Mouse (Mus musculus): ENCODE results near the gene Rara. TPM values are rescaled to one million over a fixed set of nuclear protein-coding genes. Genes with fewer than 3 reads are reported as not detected.
"Not testable (repeated sequence)": the region's sequence is repeated elsewhere in the genome, so short reads cannot be mapped to it uniquely, and the experiment has no call there.

The Rara gene
- polyA plus RNA-seq, 1 experiment = 13.5 TPM

- no peaks in the 10 kb centered on the region; the same call in 1 of the 2 replicates for H3K4me1 ChIP-seq (ENCODE audit: control insufficient read depth, insufficient read depth, low read length)
- no peak for TF ChIP-seq POLR2A (IDR thresholded peaks at IDR 0.05; ENCODE audit: borderline replicate concordance, insufficient read depth, low read length)
- TF ChIP-seq CTCF (IDR thresholded peaks at IDR 0.05; ENCODE audit: borderline replicate concordance, insufficient read depth, low read depth, low read length) = no peak
- H3K4me3 ChIP-seq (replicated peaks; ENCODE audit: insufficient read depth, low read depth, low read length) = no peak overlapping the region
- 86% methylated on average over 7 of the region's 7 CpGs for WGBS
- no peak overlapping the region for H3K27ac ChIP-seq (ENCODE audit: insufficient read depth, low read length)
- no peaks in the 10 kb centered on the region for H3K27me3 ChIP-seq (ENCODE audit: control insufficient read depth, insufficient read depth, low read length)
- DNase-seq = no peak
Observed at GRCm38 (mm10) chr11:98905033-98905432, 22.6 kb upstream of the Rara start.

GRCm38 (mm10) chr11:98905583-98905982 lies 22.0 kb upstream of the Rara start:
- 89% methylated on average over 4 of the region's 4 CpGs for WGBS
- Histone ChIP-seq H3K4me1 (ENCODE audit: control insufficient read depth, insufficient read depth, low read length) (no peaks in the 10 kb centered on the region; the same call in 1 of the 2 replicates), H3K27me3 (ENCODE audit: control insufficient read depth, insufficient read depth, low read length) (no peaks in the 10 kb centered on the region), H3K4me3 (replicated peaks; ENCODE audit: insufficient read depth, low read depth, low read length) (no peak overlapping the region), H3K27ac (ENCODE audit: insufficient read depth, low read length) (no peak overlapping the region)
- TF ChIP-seq CTCF (IDR thresholded peaks at IDR 0.05; ENCODE audit: borderline replicate concordance, insufficient read depth, low read depth, low read length) (no peak), POLR2A (IDR thresholded peaks at IDR 0.05; ENCODE audit: borderline replicate concordance, insufficient read depth, low read length) (no peak)
- DNase-seq = no peak

DNA sequence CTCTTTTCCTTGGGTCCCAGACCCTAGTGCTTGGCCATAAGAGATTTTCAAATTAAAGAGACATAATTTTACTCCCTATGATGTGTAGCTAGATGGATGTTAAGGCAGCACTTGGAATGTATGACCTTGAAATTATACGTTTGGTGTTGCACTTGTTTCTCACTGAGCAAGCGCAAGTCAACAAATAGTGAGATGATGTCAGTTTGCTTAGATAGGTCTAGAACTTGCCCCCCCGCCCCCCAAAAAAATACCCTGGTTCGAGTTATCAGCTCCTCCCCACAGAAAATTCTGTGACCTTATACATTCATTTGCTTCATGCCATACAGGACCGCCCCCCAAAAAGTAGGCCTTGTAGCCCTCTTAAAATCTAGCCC lies 20.6 kb upstream of the Rara start:
- Histone ChIP-seq H3K4me3 (replicated peaks; ENCODE audit: insufficient read depth, low read depth, low read length) (peak overlapping the region; percentile 62), H3K27ac (ENCODE audit: insufficient read depth, low read length) (no peak overlapping the region), H3K27me3 (ENCODE audit: control insufficient read depth, insufficient read depth, low read length) (no peaks in the 10 kb centered on the region), H3K4me1 (ENCODE audit: control insufficient read depth, insufficient read depth, low read length) (no peaks in the 10 kb centered on the region; the same call in 1 of the 2 replicates)
- whole genome bisulfite sequencing = 57% methylated on average over 5 of the region's 5 CpGs
- DNase-seq = no peak
- TF ChIP-seq POLR2A (IDR thresholded peaks at IDR 0.05; ENCODE audit: borderline replicate concordance, insufficient read depth, low read length) = no peak
- no peak for TF ChIP-seq CTCF (IDR thresholded peaks at IDR 0.05; ENCODE audit: borderline replicate concordance, insufficient read depth, low read depth, low read length)

DNA sequence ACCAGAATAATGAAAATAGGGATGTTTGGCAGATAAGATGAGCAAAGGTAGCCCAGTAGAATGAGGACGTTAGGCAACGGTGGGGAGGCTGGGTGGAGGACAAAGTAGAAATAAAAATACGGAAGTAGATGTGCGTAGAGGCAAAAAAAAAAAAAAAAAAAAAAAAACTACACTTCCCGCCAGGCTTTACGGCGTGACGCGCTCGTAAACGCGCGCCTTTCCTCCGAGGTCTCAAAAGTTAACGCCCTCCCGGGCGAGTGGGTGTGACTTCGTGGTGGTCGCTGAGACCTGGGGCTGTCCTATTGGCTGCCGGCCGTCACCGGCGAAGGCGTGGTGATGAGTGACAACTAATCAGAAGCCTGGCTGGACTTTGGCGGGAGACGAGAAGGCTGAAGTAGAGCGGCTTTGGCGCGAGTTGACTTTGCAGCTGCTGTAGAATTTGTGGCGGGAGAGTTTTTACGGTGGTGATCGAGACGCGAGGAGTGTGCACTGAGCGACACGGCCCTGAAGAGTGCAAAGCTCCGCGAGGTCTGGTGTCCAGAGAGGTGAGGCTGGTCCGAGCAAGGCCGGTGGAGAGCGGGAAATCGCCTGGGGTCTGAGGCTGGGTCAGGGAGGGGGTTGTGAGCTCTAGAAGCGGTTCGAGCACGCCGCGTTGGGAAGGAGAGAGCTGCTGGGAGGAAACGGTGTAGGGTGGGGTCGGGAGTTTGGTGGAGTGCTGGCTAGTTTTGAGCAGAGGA lies 20.0 kb upstream of the Rara start, which contains the start of gene Cdc6:
Cdc6 (plus strand) TSS at position 365 of the 737 bp plus-strand sequence.
- H3K4me1 ChIP-seq (ENCODE audit: control insufficient read depth, insufficient read depth, low read length) = no peaks in the 10 kb centered on the region; the same call in 1 of the 2 replicates
- no peak within 1 kb of the TSS for H3K27ac ChIP-seq (ENCODE audit: insufficient read depth, low read length)
- DNase-seq = peak; percentile 90 to 95
- TF ChIP-seq POLR2A (IDR thresholded peaks at IDR 0.05; ENCODE audit: borderline replicate concordance, insufficient read depth, low read length) (no peak), CTCF (IDR thresholded peaks at IDR 0.05; ENCODE audit: borderline replicate concordance, insufficient read depth, low read depth, low read length) (no peak)
- H3K27me3 ChIP-seq (ENCODE audit: control insufficient read depth, insufficient read depth, low read length) = no peaks in the 10 kb centered on the region
- H3K4me3 ChIP-seq (replicated peaks; ENCODE audit: insufficient read depth, low read depth, low read length) = peak within 1 kb of the TSS; percentile 62
- WGBS = under 1% methylated on average over 49 of the region's 49 CpGs

- H3K27me3 ChIP-seq (ENCODE audit: control insufficient read depth, insufficient read depth, low read length) = no peaks in the 10 kb centered on the region
- DNase-seq = peak; percentile 57 to 64
- no peak overlapping the region for H3K27ac ChIP-seq (ENCODE audit: insufficient read depth, low read length)
- no peak overlapping the region for H3K4me3 ChIP-seq (replicated peaks; ENCODE audit: insufficient read depth, low read depth, low read length)
- no peaks in the 10 kb centered on the region; the same call in 1 of the 2 replicates for H3K4me1 ChIP-seq (ENCODE audit: control insufficient read depth, insufficient read depth, low read length)
- TF ChIP-seq CTCF (IDR thresholded peaks at IDR 0.05; ENCODE audit: borderline replicate concordance, insufficient read depth, low read depth, low read length) = peak; percentile 57
- no peak for TF ChIP-seq POLR2A (IDR thresholded peaks at IDR 0.05; ENCODE audit: borderline replicate concordance, insufficient read depth, low read length)
- 18% methylated on average over 6 of the region's 6 CpGs for WGBS
Observed at GRCm38 (mm10) chr11:98909654-98910053, 18.0 kb upstream of the Rara start.

DNA sequence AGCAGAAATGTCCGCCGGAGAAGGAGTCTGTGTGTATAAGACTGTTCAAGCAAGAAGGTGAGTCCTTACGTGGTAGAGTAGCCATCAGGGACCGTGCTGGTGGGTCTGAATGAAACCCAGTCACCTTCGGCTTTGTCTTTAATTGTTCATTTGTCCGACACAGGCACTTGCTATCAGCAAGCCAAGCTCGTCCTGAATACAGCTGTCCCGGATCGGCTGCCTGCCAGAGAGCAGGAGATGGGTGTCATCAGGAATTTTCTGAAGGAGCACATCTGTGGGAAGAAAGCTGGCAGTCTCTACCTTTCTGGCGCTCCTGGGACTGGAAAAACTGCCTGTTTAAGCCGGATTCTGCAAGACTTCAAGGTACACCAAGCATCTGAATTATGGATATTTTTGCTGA lies 17.2 kb upstream of the Rara start:
- TF ChIP-seq CTCF (IDR thresholded peaks at IDR 0.05; ENCODE audit: borderline replicate concordance, insufficient read depth, low read depth, low read length) (no peak), POLR2A (IDR thresholded peaks at IDR 0.05; ENCODE audit: borderline replicate concordance, insufficient read depth, low read length) (no peak)
- H3K4me3 ChIP-seq (replicated peaks; ENCODE audit: insufficient read depth, low read depth, low read length) = no peak overlapping the region
- no peak overlapping the region for H3K27ac ChIP-seq (ENCODE audit: insufficient read depth, low read length)
- WGBS = 78% methylated on average over 11 of the region's 11 CpGs
- DNase-seq = no peak
- no peaks in the 10 kb centered on the region for H3K27me3 ChIP-seq (ENCODE audit: control insufficient read depth, insufficient read depth, low read length)
- no peaks in the 10 kb centered on the region; the same call in 1 of the 2 replicates for H3K4me1 ChIP-seq (ENCODE audit: control insufficient read depth, insufficient read depth, low read length)

DNA sequence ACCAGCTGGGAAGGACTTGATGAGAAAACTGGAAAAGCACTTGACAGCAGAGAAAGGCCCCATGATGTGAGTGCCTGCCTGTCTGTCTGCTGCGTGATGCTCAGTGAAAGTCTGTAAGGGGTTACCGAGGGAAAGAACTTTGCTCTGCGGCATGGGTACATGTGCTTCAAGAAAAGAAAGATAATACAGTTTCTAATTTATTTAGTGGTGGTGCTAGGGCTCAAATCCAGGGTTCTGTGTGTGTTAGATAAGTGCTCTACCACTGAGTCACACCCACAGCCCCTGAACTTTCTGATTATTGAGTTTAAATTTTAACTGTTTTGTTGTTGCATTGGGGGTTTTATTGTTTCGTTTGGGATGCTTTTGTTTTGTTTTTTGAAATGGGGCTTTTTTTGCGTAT lies 16.1 kb upstream of the Rara start:
- no peak overlapping the region for H3K27ac ChIP-seq (ENCODE audit: insufficient read depth, low read length)
- WGBS = 61% methylated on average over 5 of the region's 5 CpGs
- TF ChIP-seq CTCF (IDR thresholded peaks at IDR 0.05; ENCODE audit: borderline replicate concordance, insufficient read depth, low read depth, low read length) (no peak), POLR2A (IDR thresholded peaks at IDR 0.05; ENCODE audit: borderline replicate concordance, insufficient read depth, low read length) (no peak)

DNA sequence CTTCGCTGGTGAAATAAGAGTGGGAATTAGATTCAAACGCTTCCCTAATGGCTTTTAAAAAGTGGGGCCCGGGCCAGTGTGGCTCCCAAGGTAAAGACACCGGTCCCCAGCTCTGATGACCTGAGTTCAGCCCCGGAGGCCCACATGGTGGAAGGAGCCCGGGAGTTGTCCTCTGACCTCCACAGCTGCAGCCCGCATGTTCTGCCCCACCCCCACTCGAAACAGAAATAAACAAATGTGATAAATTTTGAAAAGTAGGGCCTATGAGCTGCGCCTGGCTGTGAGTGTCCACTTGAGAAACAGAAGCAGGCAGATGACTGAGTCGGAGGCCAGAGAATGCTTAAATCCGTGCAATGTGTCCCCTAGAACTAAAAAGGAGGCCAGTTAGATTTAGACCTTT lies 13.4 kb upstream of the Rara start:
- TF ChIP-seq CTCF (IDR thresholded peaks at IDR 0.05; ENCODE audit: borderline replicate concordance, insufficient read depth, low read depth, low read length) = no peak
- TF ChIP-seq POLR2A (IDR thresholded peaks at IDR 0.05; ENCODE audit: borderline replicate concordance, insufficient read depth, low read length) = no peak
- H3K4me1 ChIP-seq (ENCODE audit: control insufficient read depth, insufficient read depth, low read length) = no peaks in the 10 kb centered on the region
- H3K4me3 ChIP-seq (replicated peaks; ENCODE audit: insufficient read depth, low read depth, low read length) = no peak overlapping the region
- no peak overlapping the region for H3K27ac ChIP-seq (ENCODE audit: insufficient read depth, low read length)
- 86% methylated on average over 11 of the region's 11 CpGs for WGBS
- no peaks in the 10 kb centered on the region for H3K27me3 ChIP-seq (ENCODE audit: control insufficient read depth, insufficient read depth, low read length)
- no peak for DNase-seq

More for the DNA sequence above, 16.1 kb upstream of the Rara start:
- H3K4me1 ChIP-seq (ENCODE audit: control insufficient read depth, insufficient read depth, low read length) = no peaks in the 10 kb centered on the region; the same call in 1 of the 2 replicates
- DNase-seq = no peak
- no peaks in the 10 kb centered on the region for H3K27me3 ChIP-seq (ENCODE audit: control insufficient read depth, insufficient read depth, low read length)
- H3K4me3 ChIP-seq (replicated peaks; ENCODE audit: insufficient read depth, low read depth, low read length) = no peak overlapping the region

DNA sequence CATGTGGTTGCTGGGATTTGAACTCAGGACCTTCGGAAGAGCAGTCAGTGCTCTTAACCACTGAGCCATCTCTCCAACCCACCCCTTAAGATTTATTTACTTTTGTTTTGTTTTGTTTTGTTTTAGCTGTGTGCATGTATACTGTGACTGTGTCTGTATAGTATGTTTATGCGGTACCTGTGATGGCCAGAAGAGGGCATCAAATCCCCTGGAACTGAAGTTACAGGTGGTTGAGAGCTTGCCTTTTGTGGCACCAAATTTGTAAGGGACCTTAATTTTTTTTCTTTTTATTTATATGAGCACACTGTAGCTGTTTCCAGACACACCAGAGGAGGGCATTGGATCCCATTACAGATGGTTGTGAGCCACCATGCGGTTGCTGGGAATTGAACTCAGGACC lies 11.2 kb upstream of the Rara start:
- H3K27me3 ChIP-seq (ENCODE audit: control insufficient read depth, insufficient read depth, low read length); DNase-seq; H3K27ac ChIP-seq (ENCODE audit: insufficient read depth, low read length); H3K4me1 ChIP-seq (ENCODE audit: control insufficient read depth, insufficient read depth, low read length); H3K4me3 ChIP-seq (replicated peaks; ENCODE audit: insufficient read depth, low read depth, low read length): not testable (repeated sequence)
- 96% methylated on average over 3 of the region's 3 CpGs for WGBS

Measured in cerebellum, adult 2 months (tissue).